Mouse (Mus musculus) myocyte (in vitro differentiated cells): ENCODE results near the gene Kif2c.
A peak's percentile ranks its signal among the peaks of the same experiment; 100 is the strongest.

Source experiments
- CEBPB ChIP-seq: IDR thresholded peaks from 2 replicates; pipeline ENCODE4 v1.6.1; 2011; ENCODE audit warnings: mild to moderate bottlenecking, moderate library complexity; ENCODE audit not compliant: poor library complexity, insufficient read depth, severe bottlenecking
- E2F4 ChIP-seq: IDR thresholded peaks from one replicate; pipeline ENCODE4 v1.6.1; 2011; ENCODE audit warnings: mild to moderate bottlenecking, control low read depth, moderate library complexity; ENCODE audit not compliant: insufficient read depth
- MAX ChIP-seq: IDR thresholded peaks from one replicate; pipeline ENCODE4 v1.6.1; 2011; ENCODE audit warnings: low read depth, mild to moderate bottlenecking, control low read depth
- MYOD1 ChIP-seq, 3 experiments: IDR thresholded peaks; one replicate each; pipeline ENCODE4 v1.6.1; 2011; ENCODE audit warnings: control low read depth in 2 of 3, low read depth in 2 of 3, mild to moderate bottlenecking in 2 of 3, moderate library complexity in 1 of 3; ENCODE audit not compliant: insufficient read length in 2 of 3, control insufficient read depth in 1 of 3
- POLR2A ChIP-seq: IDR thresholded peaks from one replicate; pipeline ENCODE4 v1.6.1; 2011; ENCODE audit warnings: low read depth, mild to moderate bottlenecking, control low read depth, moderate library complexity; ENCODE audit not compliant: insufficient read length
- POLR2AphosphoS2 ChIP-seq: IDR thresholded peaks from one replicate; pipeline ENCODE4 v1.6.1; 2011; ENCODE audit warnings: low read depth, control low read depth; ENCODE audit not compliant: insufficient read length
- REST ChIP-seq: IDR thresholded peaks from one replicate; pipeline ENCODE4 v1.6.1; 2011; ENCODE audit warnings: mild to moderate bottlenecking, control low read depth, moderate library complexity; ENCODE audit not compliant: insufficient read depth, insufficient read length
- TCF12 ChIP-seq: IDR thresholded peaks from one replicate; pipeline ENCODE4 v1.6.1; 2011; ENCODE audit warnings: mild to moderate bottlenecking, control low read depth; ENCODE audit not compliant: poor library complexity, insufficient read depth, severe bottlenecking
- TCF3 ChIP-seq: IDR thresholded peaks from one replicate; pipeline ENCODE4 v1.6.1; 2011; ENCODE audit warnings: low read depth, control low read depth; ENCODE audit not compliant: insufficient read length
- USF1 ChIP-seq: IDR thresholded peaks from one replicate; pipeline ENCODE4 v1.6.1; 2011; ENCODE audit warnings: low read depth, mild to moderate bottlenecking, control low read depth, moderate library complexity

- TF ChIP-seq REST (no peak), MYOD1 (IDR thresholded peaks at IDR 0.05; ENCODE audit: control insufficient read depth in 1 of 3, insufficient read length in 2 of 3, low read depth in 2 of 3) (no peak), POLR2A (peak; percentile 34), POLR2AphosphoS2 (peak; percentile 78), E2F4 (no peak), MAX (no peak), TCF3 (no peak), USF1 (no peak), TCF12 (no peak), CEBPB (no peak)
Observed at GRCm38 (mm10) chr4:117150212-117150733, 32.2 kb downstream of the Kif2c start.
